Mouse (Mus musculus): ENCODE measurements around the gene Cfb. TPM values are rescaled to one million over a fixed set of nuclear protein-coding genes. Genes with fewer than 3 reads are reported as not detected.
A peak's percentile ranks its signal among the peaks of the same experiment; 100 is the strongest.

Gene Cfb
- total and polyA plus RNA-seq, 3 experiments, result 0.34 to 5.9 TPM; not detected in 1

DNA sequence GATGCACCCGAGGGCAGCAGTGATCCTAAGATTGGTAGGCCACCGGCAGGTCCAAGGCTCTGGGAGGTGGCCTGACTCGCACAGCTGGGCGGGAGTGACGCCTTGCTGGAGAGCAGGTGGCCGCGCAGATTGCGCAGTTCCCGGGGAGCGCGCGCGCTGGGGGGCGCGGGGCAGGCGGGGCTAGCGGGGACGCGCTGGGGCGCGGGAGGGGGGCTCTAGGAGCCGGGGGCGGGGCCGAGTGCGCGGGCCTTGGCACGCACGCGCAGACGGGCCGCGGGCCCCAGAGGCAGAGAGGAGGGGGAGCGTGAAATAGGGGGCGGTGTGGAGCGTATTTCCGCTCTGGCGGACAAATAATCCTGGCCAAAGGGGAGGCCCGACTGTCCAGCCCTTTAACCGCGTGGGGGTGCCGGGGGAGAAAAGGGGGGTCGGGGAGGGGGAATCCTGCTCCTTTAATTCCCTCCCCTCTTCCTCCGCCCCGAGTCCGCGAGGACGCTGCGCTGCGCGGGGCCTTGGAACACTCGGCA is 31.8 kb upstream of the Cfb start (continued):
- no peak for TF ChIP-seq CHD2 (IDR thresholded peaks at IDR 0.05; ENCODE audit: low read length)
- TF ChIP-seq USF2 (conservative IDR thresholded peaks at IDR 0.05; ENCODE audit: low read depth, low read length), result no peak
- TF ChIP-seq POLR2A (IDR thresholded peaks at IDR 0.05; ENCODE audit: low read depth, low read length), result peak; percentile 50; the same call in 1 of the 2 replicates
- TF ChIP-seq ELF1 (IDR thresholded peaks at IDR 0.05; ENCODE audit: low read depth, low read length), result 0 out of 2 replicates have a peak, but pooled peaks have one; percentile 55
- TF ChIP-seq USF1 (IDR thresholded peaks at IDR 0.05; ENCODE audit: low read depth, low read length), result no peak
- TF ChIP-seq MAZ (IDR thresholded peaks at IDR 0.05; ENCODE audit: low read depth, low read length), result peak; percentile 88
- TF ChIP-seq JUND (conservative IDR thresholded peaks at IDR 0.05; ENCODE audit: low read depth, low read length), result no peak
- no peak for TF ChIP-seq EP300 (IDR thresholded peaks at IDR 0.05; ENCODE audit: low read length)
- no peak for TF ChIP-seq JUN (IDR thresholded peaks at IDR 0.05; ENCODE audit: insufficient read depth, low read depth, low read length)
- no peak for TF ChIP-seq RCOR1 (conservative IDR thresholded peaks at IDR 0.05; ENCODE audit: low read depth, low read length)
- no peak for TF ChIP-seq RAD21 (IDR thresholded peaks at IDR 0.05; ENCODE audit: low read depth, low read length)
- no peak for TF ChIP-seq ETS1 (conservative IDR thresholded peaks at IDR 0.05; ENCODE audit: low read depth, low read length)
- TF ChIP-seq MAX (IDR thresholded peaks at IDR 0.05; ENCODE audit: low read length), result no peak
- no peak for TF ChIP-seq NELFE (IDR thresholded peaks at IDR 0.05; ENCODE audit: low read depth, low read length)
- TF ChIP-seq MAFK (IDR thresholded peaks at IDR 0.05; ENCODE audit: insufficient replicate concordance, low read length), result no peak
- no peak for TF ChIP-seq SMC3 (IDR thresholded peaks at IDR 0.05; ENCODE audit: low read depth, low read length)
- TF ChIP-seq PAX5 (IDR thresholded peaks at IDR 0.05; ENCODE audit: low read length), result no peak
- TF ChIP-seq ZKSCAN1 (IDR thresholded peaks at IDR 0.05; ENCODE audit: borderline replicate concordance, low read depth, low read length), result no peak
- TF ChIP-seq ZNF384 (IDR thresholded peaks at IDR 0.05; ENCODE audit: low read depth, low read length), result no peak
- no peak for TF ChIP-seq ZMIZ1 (IDR thresholded peaks at IDR 0.05; ENCODE audit: low read depth, low read length)

DNA sequence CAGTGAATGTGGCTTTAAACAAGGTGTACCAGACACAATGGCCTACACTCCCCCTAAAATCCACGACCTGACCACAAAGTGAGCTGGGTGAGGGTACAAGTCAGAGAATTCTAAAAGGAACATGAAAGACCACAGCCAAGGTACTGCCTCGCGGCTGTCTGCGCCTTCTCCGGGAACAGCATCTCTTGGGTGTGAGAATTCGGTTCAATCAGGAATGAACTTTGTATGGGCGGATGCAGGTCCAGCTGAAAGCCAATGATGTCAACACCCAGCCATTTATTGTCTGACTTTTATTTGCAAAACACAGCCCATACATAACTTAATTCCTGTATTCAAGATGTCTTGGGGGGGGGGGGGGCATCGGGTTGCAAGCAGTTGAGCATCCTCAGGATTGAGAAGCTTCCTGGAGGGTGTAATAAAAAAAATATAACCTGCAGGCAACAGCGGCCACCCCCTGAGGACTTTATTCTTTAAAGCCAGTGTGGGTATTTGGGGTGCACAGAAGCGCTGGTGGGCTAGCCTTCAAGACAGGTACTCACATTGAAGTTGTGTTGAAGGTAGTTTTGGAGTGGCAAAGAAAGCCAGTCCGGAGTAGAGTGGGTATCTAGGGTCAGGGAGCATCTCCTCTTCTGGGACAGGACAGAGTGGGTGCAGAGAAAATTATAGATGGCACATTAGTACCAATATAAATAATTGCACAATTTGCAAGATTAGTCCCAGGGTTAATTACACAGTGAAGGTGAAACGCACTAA is 30.9 kb upstream of the Cfb start:
- peak overlapping the region; percentile 18; the same call in 1 of the 2 replicates for H3K4me2 ChIP-seq (ENCODE audit: insufficient read depth, low read depth, poor library complexity, severe bottlenecking)
- TF ChIP-seq TCF12 (IDR thresholded peaks at IDR 0.05; ENCODE audit: low read depth, low read length) (no peak), MEF2A (IDR thresholded peaks at IDR 0.05; ENCODE audit: borderline replicate concordance, low read depth, low read length) (no peak), MAFK (IDR thresholded peaks at IDR 0.05; ENCODE audit: insufficient replicate concordance, low read length) (no peak)
- peaks cover 9 to 29% of the 10 kb centered on the region in 2 experiments for H3K4me1 ChIP-seq (ENCODE audit: control insufficient read depth in 1 of 2, insufficient read depth in 2 of 2)
- H3K9ac ChIP-seq (ENCODE audit: insufficient read depth, low read depth), result peak overlapping the region; percentile 41; the same call in 1 of the 2 replicates
- in situ Hi-C loops (cut with MboI; ENCODE audit: low pct_ligation_motif_present, low pct_unique_long_range_greater_than_20kb, low sequenced_read_pairs), result no loop called here
- H3K36me3 ChIP-seq (replicated peaks in 1 of 2; ENCODE audit: control insufficient read depth in 1 of 2, insufficient read depth in 1 of 2, low read length in 1 of 2), result peaks cover 2 to 15% of the 10 kb centered on the region in 2 experiments
- dilution Hi-C loops (cut with MboI; ENCODE audit: extremely low pct_ligation_motif_present, extremely low pct_unique_long_range_greater_than_20kb, low sequenced_read_pairs), result no loop called here
- no peaks in the 10 kb centered on the region; the same call in none of the 2 replicates for H3K79me2 ChIP-seq (replicated peaks; ENCODE audit: control insufficient read depth, extremely low read depth, insufficient read depth, poor library complexity, severe bottlenecking)
- peaks cover 5% of the 10 kb centered on the region for H3K9me3 ChIP-seq (replicated peaks; ENCODE audit: low read length)
- H3K27me3 ChIP-seq (replicated peaks), result no peaks in the 10 kb centered on the region
- DNase-seq (ENCODE audit: extremely low read depth), result no peak
- no peak overlapping the region for H3K27ac ChIP-seq (ENCODE audit: insufficient read depth, low read depth)
- no peak overlapping the region for H3K4me3 ChIP-seq (replicated peaks in 1 of 3; ENCODE audit: low read depth in 2 of 3, low read length in 2 of 3, poor library complexity in 1 of 3)
